Mouse (Mus musculus) forebrain, embryonic 15.5 days (tissue): ENCODE results near the gene Sult2a6. TPM values are rescaled to one million over a fixed set of nuclear protein-coding genes. Genes with fewer than 3 reads are reported as not detected.

ENCODE experiments used
- ATAC-seq: fragments of 200-750 bp; cut with Nextera tagmentation; replicated peaks from 2 replicates; pipeline ENCODE4 v1.8.0; 2017; ENCODE audit warnings: mild to moderate bottlenecking, moderate TSS enrichment, moderate library complexity
- H3K27ac ChIP-seq: fragments of 300-500 bp; sonication (generic); replicated peaks from 2 replicates; pipeline ENCODE4 v1.5.1; 2015; ENCODE audit warnings: mild to moderate bottlenecking, inconsistent platforms
- H3K27me3 ChIP-seq: fragments of 300-500 bp; sonication (generic); 2 replicates; pipeline ENCODE4 v1.6.1; 2015; ENCODE audit warnings: inconsistent platforms
- H3K36me3 ChIP-seq: fragments of 300-500 bp; sonication (generic); 2 replicates; pipeline ENCODE4 v1.6.1; 2015; ENCODE audit warnings: mild to moderate bottlenecking, inconsistent platforms
- H3K4me1 ChIP-seq: fragments of 300-500 bp; sonication (generic); 2 replicates; pipeline ENCODE4 v1.6.1; 2015; ENCODE audit warnings: inconsistent platforms
- H3K4me2 ChIP-seq: fragments of 300-500 bp; sonication (generic); replicated peaks from 2 replicates; pipeline ENCODE4 v1.6.1; 2015; ENCODE audit warnings: mild to moderate bottlenecking, inconsistent platforms
- H3K4me3 ChIP-seq: fragments of 300-500 bp; sonication (generic); 2 replicates; pipeline ENCODE4 v1.5.1; 2015; ENCODE audit warnings: mild to moderate bottlenecking, inconsistent platforms
- H3K9ac ChIP-seq: fragments of 300-500 bp; sonication (generic); replicated peaks from 2 replicates; pipeline ENCODE4 v1.6.1; 2015; ENCODE audit warnings: mild to moderate bottlenecking, inconsistent platforms
- H3K9me3 ChIP-seq: fragments of 300-500 bp; sonication (generic); 2 replicates; pipeline ENCODE4 v1.6.1; 2016; ENCODE audit warnings: inconsistent platforms
- WGBS: fragments of 180-500 bp; shearing (Covaris S2); methylation state at CpG from one replicate; pipeline ENCODE4 v1.1.7; 2015; ENCODE audit warnings: mixed read lengths; 5-methylcytosine and 5-hydroxymethylcytosine counted together
- polyA plus RNA-seq: library from polyadenylated mRNA; unstranded; fragments of >200 nt; fragmentation: Nextera tagmentation; extraction: Ambion mirVana; gene quantifications from 2 replicates; pipeline ENCODE4 v1.2.1, GENCODE M21; 2015

Sult2a6 gene
- not detected in 2 replicates for polyA plus RNA-seq

GRCm38 (mm10) chr7:14254770-14255169 is at the start of gene Sult2a6:
Sult2a6 (minus strand) TSS chr7:14254870.
- Histone ChIP-seq H3K9me3 (peaks cover 15% of the 10 kb centered on the region; the same call in 1 of the 2 replicates), H3K4me2 (no peak within 1 kb of the TSS), H3K9ac (no peak within 1 kb of the TSS), H3K4me3 (no peak within 1 kb of the TSS), H3K4me1 (no peaks in the 10 kb centered on the region), H3K27ac (no peak within 1 kb of the TSS), H3K27me3 (no peaks in the 10 kb centered on the region), H3K36me3 (no peaks in the 10 kb centered on the region)
- WGBS: 76% methylated on average over 2 of the region's 2 CpGs
- no peak for ATAC-seq

DNA sequence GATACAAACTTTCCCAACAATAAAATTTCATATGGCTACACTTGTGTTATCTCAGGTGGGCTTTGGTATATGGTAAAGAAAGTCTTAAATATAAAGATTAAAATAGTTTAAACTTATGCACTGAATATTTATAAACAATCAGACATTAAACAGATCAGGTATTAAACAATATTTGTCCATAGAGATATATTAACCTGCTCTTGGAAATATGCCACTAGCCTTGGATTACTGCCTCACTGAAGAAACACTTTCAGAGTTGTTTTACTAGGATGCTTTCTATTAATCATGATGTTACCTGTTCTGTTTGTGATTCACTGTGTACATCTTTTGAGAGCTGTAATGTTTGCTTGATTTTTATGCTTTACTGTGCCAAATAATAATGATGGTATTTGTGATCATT is 39.4 kb downstream of the Sult2a6 start:
- Histone ChIP-seq H3K9ac (no peak overlapping the region), H3K27me3 (no peaks in the 10 kb centered on the region), H3K4me2 (no peak overlapping the region), H3K4me3 (no peak overlapping the region), H3K27ac (no peak overlapping the region), H3K36me3 (no peaks in the 10 kb centered on the region), H3K4me1 (no peaks in the 10 kb centered on the region), H3K9me3 (peaks cover 19% of the 10 kb centered on the region)
- ATAC-seq: no peak

DNA sequence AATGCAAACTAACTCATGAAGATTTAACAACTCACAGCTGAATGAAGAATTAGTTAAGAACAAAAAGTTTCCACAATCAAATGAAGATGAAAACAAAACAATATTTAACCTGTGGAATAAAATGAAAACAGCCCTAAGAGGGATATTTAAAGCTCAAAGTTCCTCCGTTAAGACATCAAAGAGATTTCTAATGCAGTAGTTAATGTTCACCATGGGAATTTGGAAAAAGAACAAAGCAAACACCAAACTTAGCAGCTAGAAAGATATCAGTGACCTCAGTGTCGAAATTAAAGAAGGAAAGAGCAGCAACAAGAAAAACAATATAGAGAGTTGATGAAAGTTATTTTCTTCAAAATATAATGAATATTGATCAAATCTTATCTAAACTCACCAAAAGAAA is 51.3 kb downstream of the Sult2a6 start:
- Histone ChIP-seq H3K36me3 (no peaks in the 10 kb centered on the region), H3K4me2 (no peak overlapping the region), H3K9me3 (peaks cover 14% of the 10 kb centered on the region; the same call in 1 of the 2 replicates), H3K27ac (no peak overlapping the region), H3K9ac (no peak overlapping the region), H3K4me3 (no peak overlapping the region), H3K27me3 (no peaks in the 10 kb centered on the region), H3K4me1 (no peaks in the 10 kb centered on the region)
- no peak for ATAC-seq
- 75% methylated on average over 2 of the region's 2 CpGs for WGBS

- no peak overlapping the region for H3K9ac ChIP-seq
- no peak for ATAC-seq
- no peaks in the 10 kb centered on the region for H3K27me3 ChIP-seq
- no peaks in the 10 kb centered on the region for H3K36me3 ChIP-seq
- H3K4me1 ChIP-seq: no peaks in the 10 kb centered on the region
- H3K9me3 ChIP-seq: peaks cover 13% of the 10 kb centered on the region; the same call in 1 of the 2 replicates
- H3K4me2 ChIP-seq: no peak overlapping the region
- no peak overlapping the region for H3K4me3 ChIP-seq
- no peak overlapping the region for H3K27ac ChIP-seq
Observed at GRCm38 (mm10) chr7:14202487-14202886, 52.2 kb downstream of the Sult2a6 start.

Other genes starting within 250 kb of the Sult2a6 start
- not detected in 2 replicates for gene Sult2a3, start 131.8 kb downstream of the Sult2a6 start, polyA plus RNA-seq
- gene Obox8, start 78.7 kb upstream of the Sult2a6 start, polyA plus RNA-seq: not detected in 2 replicates
- not detected in 2 replicates for gene Sult2a8, start 191.9 kb upstream of the Sult2a6 start, polyA plus RNA-seq
- gene Sult2a7, start 239.4 kb upstream of the Sult2a6 start, polyA plus RNA-seq: not detected in 2 replicates